Mouse (Mus musculus): ENCODE data around the gene Prkg2. TPM values are rescaled to one million over a fixed set of nuclear protein-coding genes. Genes with fewer than 3 reads are reported as not detected.

Prkg2 gene
- 2.5 TPM for polyA plus RNA-seq (2014; fragmentation: Illumina TruSeq; extraction: RNeasy Lipid Tissue Mini Kit (QIAGEN cat#74804))

DNA sequence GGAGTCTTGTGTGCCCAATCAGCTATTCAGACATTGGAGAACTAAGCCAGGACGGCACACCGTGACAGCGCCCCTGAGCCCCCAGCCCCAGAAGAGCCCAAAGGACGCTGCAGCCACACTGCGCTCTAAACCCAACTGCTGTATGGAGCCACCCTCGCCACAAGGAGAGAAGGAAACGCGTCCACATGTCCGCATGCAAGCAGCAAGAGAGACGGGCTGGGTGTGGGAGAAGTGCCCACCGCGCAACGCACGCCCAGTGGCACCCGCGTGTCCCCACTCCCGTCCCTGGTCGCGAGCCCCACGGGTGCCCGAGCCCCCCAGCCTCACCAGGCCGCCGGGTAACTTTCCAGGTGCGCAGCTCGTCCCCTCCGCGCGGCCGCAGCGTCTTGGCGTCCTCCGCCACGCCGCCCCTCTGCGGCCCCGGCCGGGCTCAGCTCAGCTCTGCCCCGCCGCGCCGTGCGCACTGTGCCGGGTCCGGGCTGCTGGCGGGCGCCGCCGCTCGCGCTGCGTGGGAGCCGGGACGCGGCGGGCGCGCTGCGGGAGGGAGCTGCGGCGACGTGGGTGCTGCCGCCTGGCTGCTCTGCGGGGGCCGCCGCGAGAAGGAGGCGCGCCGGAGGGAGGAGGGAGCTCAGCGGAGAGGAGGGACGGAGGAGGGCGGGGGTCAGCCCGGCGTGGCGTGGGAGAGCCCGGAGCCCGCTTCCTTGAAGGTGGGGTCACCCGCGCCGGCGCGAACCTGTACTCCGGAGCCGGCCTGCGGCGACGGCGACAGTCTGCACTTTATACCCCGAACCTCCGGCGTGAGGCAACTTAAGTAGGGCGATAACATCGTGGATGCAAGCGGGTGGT lies at the start of gene Prkg2:
TSS of gene Prkg2 (minus strand) at position 756 of the 846 bp plus-strand sequence.

Other genes with a start within 250 kb of the Prkg2 start
- 57.8 TPM for gene Bmp3, start 182.9 kb downstream of the Prkg2 start, polyA plus RNA-seq (2014; fragmentation: Illumina TruSeq; extraction: RNeasy Lipid Tissue Mini Kit (QIAGEN cat#74804))